Mouse (Mus musculus) heart, adult 18-20 months (tissue): ENCODE measurements around the gene Gm15127. TPM values are rescaled to one million over a fixed set of nuclear protein-coding genes. Genes with fewer than 3 reads are reported as not detected.
"Not testable (repeated sequence)": the region's sequence is repeated elsewhere in the genome, so short reads cannot be mapped to it uniquely, and the experiment has no call there.

Experiments used
- DNase-seq, 2 experiments: peaks; one replicate each; pipeline ENCODE4 v3.0.0; 2021 to 2022; ENCODE audit warnings: mixed read lengths in 1 of 2
- long read RNA-seq, 2 experiments: library from polyadenylated mRNA; stranded (forward); transcript quantifications; one replicate each; pipeline ENCODE4 v2.0.0; 2021
- total RNA-seq, 2 experiments: library from RNA; stranded (reverse); gene quantifications; 2 replicates each; pipeline ENCODE4 v1.2.3; 2021

Gm15127 gene
- not detected for total RNA-seq
- long read RNA-seq, experiment 1: 0 reads
- long read RNA-seq, experiment 2: 0 reads

GRCm38 (mm10) chrX:148663298-148663697 is at the start of gene Gm15127:
Gm15127 (plus strand) TSS chrX:148663598.
- DNase-seq: not testable (repeated sequence)

- not testable (repeated sequence) for DNase-seq
Measured at GRCm38 (mm10) chrX:148615053-148615452, 48.3 kb upstream of the Gm15127 start, which contains the start of gene Gm8334. Gm8334 (minus strand) TSS chrX:148615153.

GRCm38 (mm10) chrX:148676290-148676689 is 12.9 kb downstream of the Gm15127 start:
- not testable (repeated sequence) for DNase-seq

Other genes starting within 250 kb of the Gm15127 start
- gene Gm15114, start 174.6 kb upstream of the Gm15127 start, total RNA-seq: not detected
- not detected for gene Gm8334, start 48.4 kb upstream of the Gm15127 start, total RNA-seq
- gene Luzp4, start 194.0 kb downstream of the Gm15127 start, total RNA-seq: not detected